Mouse (Mus musculus) midbrain, embryonic 11.5 days (tissue): ENCODE results near the gene Cep95. TPM values are rescaled to one million over a fixed set of nuclear protein-coding genes. Genes with fewer than 3 reads are reported as not detected.
"Not testable (repeated sequence)": the region's sequence is repeated elsewhere in the genome, so short reads cannot be mapped to it uniquely, and the experiment has no call there.

ENCODE experiments used
- ATAC-seq: fragments of 200-750 bp; cut with Nextera tagmentation; 2 replicates; pipeline ENCODE4 v1.8.0; 2017; ENCODE audit warnings: moderate TSS enrichment, moderate library complexity; ENCODE audit not compliant: low FRiP score
- DNase-seq: peaks from one replicate; pipeline ENCODE4 v3.0.0; 2015; ENCODE audit warnings: low spot score; ENCODE audit errors: missing footprints
- H3K27ac ChIP-seq: fragments of 300-500 bp; sonication (generic); 2 replicates; pipeline ENCODE4 v1.5.1; 2014; ENCODE audit warnings: low read depth, low read length
- H3K27me3 ChIP-seq: fragments of 300-500 bp; sonication (generic); 2 replicates; pipeline ENCODE4 v1.6.1; 2014; ENCODE audit warnings: mild to moderate bottlenecking, low read length, moderate library complexity, mixed read lengths; ENCODE audit not compliant: control insufficient read depth, insufficient read depth
- H3K36me3 ChIP-seq: fragments of 300-500 bp; sonication (generic); 2 replicates; pipeline ENCODE4 v1.6.1; 2014; ENCODE audit warnings: mild to moderate bottlenecking, low read length, moderate library complexity, mixed read lengths; ENCODE audit not compliant: control insufficient read depth, insufficient read depth
- H3K4me1 ChIP-seq: fragments of 300-500 bp; sonication (generic); 2 replicates; pipeline ENCODE4 v1.6.1; 2014; ENCODE audit warnings: low read length; ENCODE audit not compliant: control insufficient read depth, insufficient read depth
- H3K4me2 ChIP-seq: fragments of 300-500 bp; sonication (generic); 2 replicates; pipeline ENCODE4 v1.6.1; 2014; ENCODE audit warnings: mild to moderate bottlenecking, moderate library complexity
- H3K4me3 ChIP-seq: fragments of 300-500 bp; sonication (generic); 2 replicates; pipeline ENCODE4 v1.5.1; 2014; ENCODE audit warnings: low read depth, low read length
- H3K9ac ChIP-seq: fragments of 300-500 bp; sonication (generic); 2 replicates; pipeline ENCODE4 v1.6.1; 2014; ENCODE audit warnings: low read length
- H3K9me3 ChIP-seq: fragments of 300-500 bp; sonication (generic); 2 replicates; pipeline ENCODE4 v1.6.1; 2016; ENCODE audit warnings: low read length; ENCODE audit not compliant: control insufficient read depth
- WGBS: fragments of 180-500 bp; shearing (Covaris S2); extraction: QIAGEN DNeasy Blood & Tissue Kit; methylation state at CpG from one replicate; pipeline ENCODE4 v1.1.7; 2014; 5-methylcytosine and 5-hydroxymethylcytosine counted together
- polyA plus RNA-seq: library from polyadenylated mRNA; unstranded; fragments of >200 nt; fragmentation: Nextera tagmentation; extraction: Ambion mirVana; gene quantifications from 2 replicates; pipeline ENCODE4 v1.2.1, GENCODE M21; 2014

The Cep95 gene
- polyA plus RNA-seq, 1 experiment from 2014 or later, result 22.1 TPM

DNA sequence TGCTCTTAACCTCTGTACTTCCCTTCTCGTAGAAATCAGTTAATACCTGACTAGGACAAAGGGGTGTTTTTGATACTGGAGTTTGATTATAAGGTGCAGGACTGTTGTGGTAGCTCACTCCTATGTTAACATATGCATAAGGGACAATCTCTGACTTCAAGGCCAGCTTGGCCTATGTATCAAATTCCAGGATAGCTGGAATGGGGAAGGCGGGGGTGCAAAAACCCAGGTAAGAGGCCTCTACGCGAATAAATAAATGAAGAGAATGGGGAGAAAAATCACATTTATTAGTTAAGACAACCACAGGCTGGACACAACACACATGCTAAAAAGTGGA, 9.0 kb upstream of the Cep95 start:
- H3K9ac ChIP-seq, result no peak overlapping the region
- no peaks in the 10 kb centered on the region for H3K9me3 ChIP-seq
- peaks cover 22% of the 10 kb centered on the region for H3K36me3 ChIP-seq
- peaks cover 6% of the 10 kb centered on the region; the same call in 1 of the 2 replicates for H3K4me1 ChIP-seq
- peak overlapping the region; percentile 82; the same call in 1 of the 2 replicates for H3K27ac ChIP-seq
- WGBS, result 68% methylated on average over 4 of the region's 4 CpGs
- no peak; the same call in none of the 2 replicates for ATAC-seq
- peak overlapping the region; percentile 24 for H3K4me2 ChIP-seq
- H3K4me3 ChIP-seq, result no peak overlapping the region
- no peak for DNase-seq
- H3K27me3 ChIP-seq, result no peaks in the 10 kb centered on the region

DNA sequence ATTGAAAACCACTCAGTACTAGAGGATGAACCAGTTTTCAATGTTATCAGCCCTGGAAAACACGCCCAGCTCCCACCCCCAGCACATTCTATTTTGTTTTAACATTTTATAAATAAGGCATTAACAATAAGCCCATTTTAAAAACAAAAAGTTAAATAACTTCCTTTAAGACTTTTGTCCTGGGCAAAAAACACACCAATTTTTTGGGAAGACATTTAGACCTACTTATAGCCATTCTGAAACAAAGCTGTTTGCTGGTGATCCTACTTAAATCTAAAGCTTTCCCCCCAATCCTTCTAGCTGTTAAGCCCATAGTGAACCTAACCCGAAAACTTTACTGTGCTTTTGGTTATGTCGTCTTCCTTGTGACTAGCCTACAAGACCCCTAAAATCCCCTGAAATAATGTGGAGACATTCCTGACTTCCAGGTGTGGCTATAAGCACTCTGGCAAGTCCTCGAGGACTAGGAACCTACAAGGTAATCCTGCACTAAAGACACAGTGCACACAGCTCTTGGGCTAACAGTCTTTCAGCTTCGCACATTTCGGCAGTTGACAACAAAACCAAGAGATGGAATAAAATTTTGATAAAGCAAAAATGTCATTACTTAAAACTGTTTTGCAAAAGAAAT, 8.3 kb upstream of the Cep95 start:
- H3K36me3 ChIP-seq, result peaks cover 26% of the 10 kb centered on the region

DNA sequence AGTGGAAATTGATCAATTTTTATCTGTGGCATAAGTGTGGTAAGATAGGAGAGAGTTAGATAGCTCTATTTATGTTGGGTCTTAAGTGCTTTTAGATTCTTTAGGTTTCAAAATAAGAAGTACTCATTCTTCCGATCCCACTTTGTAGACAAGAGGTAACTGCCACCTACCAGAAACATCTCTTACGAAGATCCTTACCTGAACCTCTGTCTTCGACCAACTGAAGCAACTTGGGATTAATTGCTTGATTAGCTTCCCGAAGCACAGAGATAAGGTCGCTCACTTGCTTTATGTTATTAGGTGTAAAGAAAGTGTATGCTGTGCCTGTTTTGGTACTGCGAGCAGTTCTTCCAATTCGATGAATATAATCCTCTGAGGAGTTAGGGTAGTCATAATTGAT, 6.8 kb upstream of the Cep95 start:
- Histone ChIP-seq H3K36me3 (peaks cover 26% of the 10 kb centered on the region), H3K4me1 (peaks cover 16% of the 10 kb centered on the region)
- H3K9me3 ChIP-seq, H3K4me2 ChIP-seq, ATAC-seq, DNase-seq, H3K27me3 ChIP-seq, H3K27ac ChIP-seq, H3K9ac ChIP-seq, H3K4me3 ChIP-seq: not testable (repeated sequence)
- WGBS, result 91% methylated on average over 7 of the region's 7 CpGs

More for the DNA sequence above, 8.3 kb upstream of the Cep95 start:
- H3K4me2 ChIP-seq, result no peak overlapping the region
- H3K27me3 ChIP-seq, result no peaks in the 10 kb centered on the region
- H3K4me1 ChIP-seq, result peaks cover 8% of the 10 kb centered on the region
- H3K9me3 ChIP-seq, result no peaks in the 10 kb centered on the region
- ATAC-seq (no peak), DNase-seq (peak; percentile 91)
- WGBS, result 79% methylated on average over 6 of the region's 6 CpGs
- H3K27ac ChIP-seq, result no peak overlapping the region
- H3K4me3 ChIP-seq, result no peak overlapping the region
- no peak overlapping the region for H3K9ac ChIP-seq

- peaks cover 26% of the 10 kb centered on the region for H3K36me3 ChIP-seq
- WGBS, result 85% methylated on average over 9 of the region's 9 CpGs
Observed at GRCm38 (mm10) chr11:106782841-106783764, 5.9 kb upstream of the Cep95 start.

GRCm38 (mm10) chr11:106784476-106784875, 4.6 kb upstream of the Cep95 start:
- Histone ChIP-seq H3K27ac (no peak overlapping the region), H3K9me3 (no peaks in the 10 kb centered on the region), H3K9ac (no peak overlapping the region), H3K4me3 (no peak overlapping the region), H3K4me1 (peaks cover 14% of the 10 kb centered on the region), H3K4me2 (no peak overlapping the region), H3K36me3 (peaks cover 26% of the 10 kb centered on the region), H3K27me3 (no peaks in the 10 kb centered on the region)
- no peak for ATAC-seq
- DNase-seq, result no peak
- 93% methylated on average over 2 of the region's 2 CpGs for WGBS

More at GRCm38 (mm10) chr11:106782841-106783764, 5.9 kb upstream of the Cep95 start:
- peaks cover 16% of the 10 kb centered on the region for H3K4me1 ChIP-seq
- no peak overlapping the region for H3K4me3 ChIP-seq
- ATAC-seq (no peak), DNase-seq (peak; percentile 87)
- no peaks in the 10 kb centered on the region for H3K9me3 ChIP-seq
- H3K27me3 ChIP-seq, result no peaks in the 10 kb centered on the region
- no peak overlapping the region for H3K9ac ChIP-seq
- no peak overlapping the region for H3K27ac ChIP-seq
- H3K4me2 ChIP-seq, result no peak overlapping the region

DNA sequence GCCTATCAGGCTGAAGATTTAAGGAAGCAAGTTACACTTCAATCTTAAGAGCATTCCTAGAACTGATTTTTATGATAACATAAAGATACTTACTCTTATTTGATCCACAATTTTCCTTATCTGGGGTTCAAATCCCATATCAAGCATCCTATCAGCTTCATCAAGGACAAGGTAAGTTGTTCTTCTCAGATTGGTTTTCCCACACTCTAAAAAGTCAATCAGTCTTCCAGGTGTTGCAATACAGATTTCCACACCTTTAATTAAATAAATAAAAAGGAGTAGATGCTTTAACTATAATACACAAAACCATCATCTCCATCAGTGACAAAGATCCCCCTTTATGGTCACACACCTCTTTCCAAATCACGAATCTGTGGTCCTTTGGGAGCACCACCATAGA, 4.0 kb upstream of the Cep95 start:
- no peak overlapping the region for H3K27ac ChIP-seq
- H3K27me3 ChIP-seq, result no peaks in the 10 kb centered on the region
- WGBS, result 95% methylated on average over 1 of the region's 1 CpGs
- ATAC-seq (no peak), DNase-seq (no peak)
- no peak overlapping the region for H3K4me2 ChIP-seq
- H3K4me3 ChIP-seq, result no peak overlapping the region
- H3K9ac ChIP-seq, result no peak overlapping the region
- H3K9me3 ChIP-seq, result no peaks in the 10 kb centered on the region
- H3K4me1 ChIP-seq, result peaks cover 12% of the 10 kb centered on the region
- H3K36me3 ChIP-seq, result peaks cover 26% of the 10 kb centered on the region

DNA sequence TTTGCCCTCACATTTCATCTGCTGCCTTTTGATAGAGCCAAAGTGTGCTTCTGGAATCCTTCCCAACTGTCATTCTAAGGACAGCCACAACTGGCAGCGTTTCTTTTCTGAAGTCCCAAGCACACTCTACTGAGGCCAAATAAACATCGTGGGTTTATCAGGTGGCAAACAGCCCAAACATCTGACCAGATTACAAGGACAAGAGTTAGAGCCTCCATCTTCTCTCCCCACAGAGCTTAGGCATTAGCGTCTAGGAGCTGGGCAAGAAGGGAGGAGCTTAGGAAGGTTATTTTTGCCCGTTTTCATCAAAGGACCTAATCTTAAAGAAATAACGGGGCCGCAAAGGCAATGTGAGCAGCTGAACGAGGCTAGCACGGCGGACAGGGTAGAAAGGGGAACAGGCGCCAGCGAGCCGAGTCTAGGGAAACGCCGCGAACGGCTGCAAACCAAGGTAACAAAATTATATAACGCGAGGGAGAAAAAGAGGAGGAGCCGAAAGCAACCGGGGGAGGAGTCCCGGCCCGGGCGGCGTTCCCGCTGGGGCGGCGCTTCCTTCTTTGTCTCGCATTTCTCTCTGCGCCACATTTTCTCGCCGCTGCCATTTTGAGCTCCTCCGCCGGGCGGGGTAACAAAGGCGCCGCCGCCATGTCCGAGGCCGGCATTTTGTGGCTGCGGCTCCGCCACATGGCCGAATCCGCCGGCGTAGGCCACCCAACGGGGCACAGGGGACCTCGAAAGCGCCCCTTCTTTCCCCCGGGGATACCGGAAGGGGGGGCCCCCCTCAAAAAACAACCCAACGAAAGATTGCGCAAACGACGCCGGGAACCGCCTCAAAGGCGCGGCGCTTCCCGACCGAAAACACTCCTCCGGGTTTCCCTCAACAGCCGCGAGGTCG, 1.7 kb upstream of the Cep95 start:
- Histone ChIP-seq H3K4me1 (peaks cover 15% of the 10 kb centered on the region), H3K4me3 (peak overlapping the region; percentile 98), H3K27ac (peak overlapping the region; percentile 98), H3K9ac (peak overlapping the region; percentile 100), H3K4me2 (peak overlapping the region; percentile 55), H3K27me3 (no peaks in the 10 kb centered on the region), H3K36me3 (peaks cover 20% of the 10 kb centered on the region), H3K9me3 (no peaks in the 10 kb centered on the region)
- peak; percentile 95 for DNase-seq
- ATAC-seq, result 0 out of 2 replicates have a peak, but pooled peaks have one; percentile 3
- WGBS, result under 1% methylated on average over 64 of the region's 65 CpGs

GRCm38 (mm10) chr11:106788026-106788774, 852 bp upstream of the Cep95 start:
- no peaks in the 10 kb centered on the region for H3K9me3 ChIP-seq
- peaks cover 13% of the 10 kb centered on the region for H3K36me3 ChIP-seq
- peak overlapping the region; percentile 64 for H3K4me2 ChIP-seq
- peak overlapping the region; percentile 98 for H3K4me3 ChIP-seq
- DNase-seq (no peak), ATAC-seq (peak; percentile 77)
- H3K4me1 ChIP-seq, result peaks cover 15% of the 10 kb centered on the region
- under 1% methylated on average over 77 of the region's 79 CpGs for WGBS
- H3K9ac ChIP-seq, result peak overlapping the region; percentile 100
- H3K27ac ChIP-seq, result peak overlapping the region; percentile 98
- H3K27me3 ChIP-seq, result no peaks in the 10 kb centered on the region
